In genomic region chr15:73919207-73919606, GRCm38 (mm10) we compare ENCODE assay signal across 16 mouse cellular contexts.
DNase-seq lines count a peak whose midpoint lies in the region; ATAC-seq and TF ChIP-seq lines count a peak whose summit lies in the region.
"Had no signal": no experiment of that assay in that cellular context is flagged by ENCODE, and none has a peak within 500 bp of the region (broad histone marks: within the 10 kb centered on the region; RNA-seq: fewer than 3 reads in every experiment).

No protein-coding gene starts in this region.

- peak overlapping the region; percentile 51; the same call in 1 of the 2 replicates for H3K27ac ChIP-seq in layer of hippocampus, adult 2 months
- H3K27ac ChIP-seq: embryonic facial prominence, embryonic 12.5 days; hindbrain, embryonic 12.5 days; liver, embryonic 13.5 days; neural tube, embryonic 13.5 days had no signal

- H3K9me3 ChIP-seq in G1E (replicated peaks) = peaks cover 93% of the 10 kb centered on the region
- H3K9me3 ChIP-seq: embryonic facial prominence, embryonic 12.5 days; hindbrain, embryonic 12.5 days; liver, embryonic 13.5 days; neural tube, embryonic 13.5 days had no signal

- H3K27me3 ChIP-seq in G1E (ENCODE audit: insufficient read depth, low read length) = no peaks in the 10 kb centered on the region
- H3K27me3 ChIP-seq: CH12.LX; embryonic facial prominence, embryonic 12.5 days; hindbrain, embryonic 12.5 days; liver, embryonic 13.5 days; neural tube, embryonic 13.5 days had no signal

- ATAC-seq in G1E (ENCODE audit: extremely low read depth, insufficient number of reproducible peaks, low FRiP score, poor library complexity, severe bottlenecking) = no peak
- ATAC-seq: intestine, postnatal 0 days had no signal

- no peak for TF ChIP-seq CTCF in layer of hippocampus, adult 2 months (conservative IDR thresholded peaks at IDR 0.05)
- TF ChIP-seq CTCF in G1E (IDR thresholded peaks at IDR 0.05; ENCODE audit: low read depth, low read length) = no peak

- H3K4me3 ChIP-seq in layer of hippocampus, adult 2 months = no peak overlapping the region
- H3K4me3 ChIP-seq in G1E (ENCODE audit: low read depth, low read length) = 0 out of 2 replicates have a peak overlapping the region, but pooled peaks have one; percentile 17
- H3K4me3 ChIP-seq: embryonic facial prominence, embryonic 12.5 days; hindbrain, embryonic 12.5 days; liver, embryonic 13.5 days; neural tube, embryonic 13.5 days had no signal

- H3K4me1 ChIP-seq in G1E (ENCODE audit: insufficient read depth, low read depth, low read length) = no peaks in the 10 kb centered on the region
- H3K4me1 ChIP-seq: embryonic facial prominence, embryonic 12.5 days; hindbrain, embryonic 12.5 days; liver, embryonic 13.5 days; neural tube, embryonic 13.5 days had no signal

- no peaks in the 10 kb centered on the region for H3K36me3 ChIP-seq in G1E (replicated peaks)
- H3K36me3 ChIP-seq: embryonic facial prominence, embryonic 12.5 days; hindbrain, embryonic 12.5 days; liver, embryonic 13.5 days; neural tube, embryonic 13.5 days had no signal

- peak in 1 of 2 experiments; percentile 48 for DNase-seq in layer of hippocampus, adult 2 months (ENCODE audit: low spot score in 2 of 2)
- DNase-seq in layer of hippocampus, postnatal 10 days (ENCODE audit: low spot score in 2 of 2) = no peak
- no peak for DNase-seq in G1E (ENCODE audit: low spot score)
- peak; percentile 93 for DNase-seq in brain, adult 2 months (ENCODE audit: low read depth, low spot score)
- DNase-seq in right cerebral cortex, postnatal 36 days (ENCODE audit: low spot score in 2 of 2) = peak; percentile 67 to 73
- DNase-seq in heart, adult 8-10 months (ENCODE audit: low spot score) = no peak
- DNase-seq in testis, postnatal 14 days (ENCODE audit: low spot score) = no peak
- DNase-seq: cerebellum, postnatal 14 days; liver, embryonic 13.5 days; lung, postnatal 14 days; midbrain, embryonic 14.5 days had no signal

Comparison
In these comparisons a context has a peak if more than half of its experiments do, and no peak if none do; other contexts are left out.
1. DNase-seq: peak in brain, adult 2 months (single experiment) and right cerebral cortex, postnatal 36 days (2 of 2); none in layer of hippocampus, postnatal 10 days (0 of 2), G1E (single experiment), heart, adult 8-10 months (single experiment) and testis, postnatal 14 days (single experiment).